Mouse (Mus musculus): ENCODE measurements at regions not wholly inside any gene's neighbourhood (a gene's known extent, or its start where the extent isn't known, plus 50 kb on each side); places are given as distances from the start of the nearest gene placed in this dataset.
A peak's percentile ranks its signal among the peaks of the same experiment; 100 is the strongest.

- no peak for DNase-seq (ENCODE audit: low read depth)
Observed at GRCm38 (mm10) chr12:78098765-78099194, 95.3 kb upstream of the Gm6657 start.

GRCm38 (mm10) chr12:78099761-78100160 lies 94.3 kb upstream of the Gm6657 start:
- no peak for DNase-seq (ENCODE audit: low read depth)

GRCm38 (mm10) chr12:78100756-78101155 lies 93.3 kb upstream of the Gm6657 start:
- DNase-seq (ENCODE audit: low read depth) = no peak

- no peak for DNase-seq (ENCODE audit: low read depth)
Observed at GRCm38 (mm10) chr12:78109931-78110330, 84.1 kb upstream of the Gm6657 start.

- no peak for DNase-seq (ENCODE audit: low read depth)
Observed at GRCm38 (mm10) chr12:78118131-78118530, 75.9 kb upstream of the Gm6657 start.

GRCm38 (mm10) chr12:78119246-78119645 lies 74.8 kb upstream of the Gm6657 start:
- no peak for DNase-seq (ENCODE audit: low read depth)

- no peak for DNase-seq (ENCODE audit: low read depth)
Observed at GRCm38 (mm10) chr12:78119855-78120254, 74.2 kb upstream of the Gm6657 start.

GRCm38 (mm10) chr12:78129130-78129845 lies 64.8 kb upstream of the Gm6657 start:
- no peak for DNase-seq (ENCODE audit: low read depth)

GRCm38 (mm10) chr12:78132016-78132797 lies 61.8 kb upstream of the Gm6657 start:
- DNase-seq (ENCODE audit: low read depth) = no peak

- DNase-seq (ENCODE audit: low read depth) = no peak
Observed at GRCm38 (mm10) chr12:78133341-78133740, 60.7 kb upstream of the Gm6657 start.

GRCm38 (mm10) chr12:78133984-78134383 lies 60.1 kb upstream of the Gm6657 start:
- no peak for DNase-seq (ENCODE audit: low read depth)

- DNase-seq (ENCODE audit: low read depth) = peak; percentile 41
Observed at GRCm38 (mm10) chr12:78137196-78137595, 56.8 kb upstream of the Gm6657 start.

GRCm38 (mm10) chr12:78138467-78138866 lies 55.6 kb upstream of the Gm6657 start:
- no peak for DNase-seq (ENCODE audit: low read depth)

All from gonadal fat pad, adult 2 months (tissue).